Mouse (Mus musculus): ENCODE measurements around the gene Triobp. TPM values are rescaled to one million over a fixed set of nuclear protein-coding genes. Genes with fewer than 3 reads are reported as not detected.
A peak's percentile ranks its signal among the peaks of the same experiment; 100 is the strongest.

The Triobp gene
- polyA plus RNA-seq, 1 experiment from 2014 or later: 46.7 TPM

DNA sequence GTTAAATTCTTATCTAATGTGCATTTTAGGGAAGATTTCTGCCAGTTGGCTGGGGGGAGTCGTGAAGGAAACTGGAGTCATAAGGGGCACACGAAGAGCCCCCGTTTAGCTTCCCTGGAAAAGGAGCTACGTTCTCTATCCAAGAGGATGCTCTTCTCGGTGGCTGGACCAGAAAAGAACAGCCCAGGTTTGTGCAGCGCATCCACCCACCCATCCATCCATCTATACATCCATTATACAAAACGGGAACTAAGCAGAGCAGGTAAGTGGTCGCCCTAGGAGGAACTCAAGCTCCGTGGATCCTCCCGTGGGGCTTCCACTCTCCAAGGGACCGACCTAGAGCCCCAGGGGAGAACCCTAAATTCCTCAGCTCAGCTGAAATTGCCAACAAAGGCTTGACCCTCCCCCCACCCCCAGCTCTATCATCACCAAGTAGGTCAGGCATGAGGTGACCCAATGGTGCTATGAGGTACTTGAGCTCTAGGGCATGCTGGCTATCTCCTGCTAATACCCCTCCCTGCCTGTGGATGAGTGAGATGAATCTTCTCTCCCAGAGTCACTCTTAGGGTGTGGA, 715 bp downstream of the Triobp start:
- DNase-seq (ENCODE audit: low spot score): peak; percentile 43
- H3K4me1 ChIP-seq: peaks cover 27% of the 10 kb centered on the region
- H3K9me3 ChIP-seq: no peaks in the 10 kb centered on the region
- H3K27me3 ChIP-seq (replicated peaks; ENCODE audit: low read depth, poor library complexity, severe bottlenecking): peaks cover 15% of the 10 kb centered on the region
- H3K4me3 ChIP-seq: peak overlapping the region; percentile 66
- H3K27ac ChIP-seq (replicated peaks): peak overlapping the region; percentile 88
- 7% methylated on average over 11 of the region's 11 CpGs for WGBS
- peaks cover 29% of the 10 kb centered on the region for H3K36me3 ChIP-seq (replicated peaks)

DNA sequence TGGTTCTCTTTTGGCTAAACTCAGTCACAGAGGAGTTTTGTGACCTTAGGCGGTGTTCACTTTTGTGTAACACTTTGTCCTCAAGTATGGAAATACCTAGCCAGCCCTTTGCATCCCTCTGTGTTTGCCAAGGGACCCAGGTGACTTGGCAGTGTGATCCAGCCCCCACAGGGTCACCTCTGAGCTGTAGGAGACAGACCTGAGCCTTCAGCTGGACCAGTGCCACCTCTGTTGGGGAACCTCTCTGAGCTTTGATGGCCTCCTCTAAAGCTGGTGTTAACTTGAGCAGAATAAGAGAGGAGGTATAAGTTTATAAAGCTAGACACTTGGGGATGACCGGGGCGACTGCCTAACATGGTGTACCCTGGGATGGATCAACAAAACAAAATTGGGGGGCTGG, 1.4 kb downstream of the Triobp start:
- peaks cover 36% of the 10 kb centered on the region for H3K36me3 ChIP-seq (replicated peaks)
- H3K27ac ChIP-seq (replicated peaks): 0 out of 2 replicates have a peak overlapping the region, but pooled peaks have one; percentile 40
- peak overlapping the region; percentile 66 for H3K4me3 ChIP-seq
- peaks cover 24% of the 10 kb centered on the region for H3K4me1 ChIP-seq
- peaks cover 15% of the 10 kb centered on the region for H3K27me3 ChIP-seq (replicated peaks; ENCODE audit: low read depth, poor library complexity, severe bottlenecking)
- no peaks in the 10 kb centered on the region for H3K9me3 ChIP-seq
- DNase-seq (ENCODE audit: low spot score): no peak
- WGBS: 98% methylated on average over 3 of the region's 3 CpGs

DNA sequence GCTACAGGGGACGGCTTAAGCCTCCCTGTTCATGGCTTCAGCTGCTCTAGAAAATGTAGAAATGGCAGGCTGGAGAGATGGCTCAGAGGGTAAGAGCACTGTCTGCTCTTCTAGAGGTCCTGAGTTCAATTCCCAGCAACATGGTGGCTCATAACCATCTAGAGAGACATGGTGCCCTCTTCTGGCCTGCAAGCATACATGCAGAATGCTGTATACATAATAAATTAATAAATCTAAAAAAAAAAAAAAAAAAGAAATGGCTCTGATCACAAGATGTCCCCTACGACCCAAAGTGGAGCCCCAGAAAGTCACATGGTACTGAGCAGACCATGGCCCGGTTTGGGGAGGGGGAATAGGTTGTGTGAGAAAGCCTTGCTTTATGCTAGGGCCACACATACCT, 8.1 kb downstream of the Triobp start:
- DNase-seq (ENCODE audit: low spot score): no peak
- no peaks in the 10 kb centered on the region for H3K27me3 ChIP-seq (replicated peaks; ENCODE audit: low read depth, poor library complexity, severe bottlenecking)
- H3K36me3 ChIP-seq (replicated peaks): peaks cover 88% of the 10 kb centered on the region
- H3K27ac ChIP-seq (replicated peaks): no peak overlapping the region
- WGBS: 78% methylated on average over 3 of the region's 3 CpGs
- H3K4me3 ChIP-seq: no peak overlapping the region
- no peaks in the 10 kb centered on the region for H3K9me3 ChIP-seq
- peaks cover 15% of the 10 kb centered on the region for H3K4me1 ChIP-seq

DNA sequence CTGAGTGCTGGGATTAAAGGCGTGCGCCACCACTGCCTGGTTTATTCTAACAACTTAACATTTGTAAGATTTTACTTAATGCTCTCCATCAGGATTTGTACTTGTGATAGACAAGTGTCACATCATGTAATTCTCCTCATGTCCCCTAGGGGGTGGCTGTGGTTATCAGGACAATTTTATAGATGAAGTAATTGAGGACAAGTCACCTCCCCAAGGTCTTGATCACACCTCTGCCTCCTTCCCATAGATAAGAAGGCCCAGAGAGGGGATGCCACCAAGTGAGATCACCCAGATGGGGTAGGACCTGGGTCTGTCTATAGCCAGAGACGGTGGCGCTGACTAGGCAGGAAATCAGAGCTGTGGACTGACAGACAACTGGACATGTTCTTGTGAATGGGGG, 8.8 kb downstream of the Triobp start:
- Histone ChIP-seq H3K36me3 (replicated peaks) (peaks cover 88% of the 10 kb centered on the region), H3K9me3 (no peaks in the 10 kb centered on the region), H3K27me3 (replicated peaks; ENCODE audit: low read depth, poor library complexity, severe bottlenecking) (no peaks in the 10 kb centered on the region), H3K4me3 (no peak overlapping the region), H3K27ac (replicated peaks) (0 out of 2 replicates have a peak overlapping the region, but pooled peaks have one; percentile 67), H3K4me1 (peaks cover 15% of the 10 kb centered on the region)
- 90% methylated on average over 4 of the region's 4 CpGs for WGBS
- DNase-seq (ENCODE audit: low spot score): no peak

DNA sequence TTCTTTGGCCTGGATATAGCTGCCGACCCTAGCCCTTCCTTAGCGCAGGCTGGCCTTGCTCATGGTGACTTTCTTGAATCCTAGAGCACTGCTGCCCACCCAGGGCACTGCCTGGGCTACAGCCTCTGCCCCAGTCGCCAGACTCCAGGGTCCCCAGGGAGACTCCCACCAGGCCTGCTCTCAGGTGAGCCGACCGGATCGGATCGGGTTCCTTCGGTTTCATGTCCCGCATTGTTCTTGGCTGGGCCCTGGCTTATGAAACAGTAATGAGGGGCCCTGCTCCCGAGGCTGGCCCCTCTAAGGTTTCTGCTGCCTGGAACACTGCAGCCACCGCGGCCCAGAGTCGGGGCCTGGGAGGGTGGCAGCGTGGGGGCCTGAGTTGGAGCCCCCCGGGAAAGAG, 9.5 kb downstream of the Triobp start:
- no peaks in the 10 kb centered on the region for H3K9me3 ChIP-seq
- H3K27me3 ChIP-seq (replicated peaks; ENCODE audit: low read depth, poor library complexity, severe bottlenecking): no peaks in the 10 kb centered on the region
- 0 out of 2 replicates have a peak overlapping the region, but pooled peaks have one; percentile 8 for H3K4me3 ChIP-seq
- DNase-seq (ENCODE audit: low spot score): no peak
- WGBS: 75% methylated on average over 15 of the region's 15 CpGs
- peak overlapping the region; percentile 67 for H3K27ac ChIP-seq (replicated peaks)
- H3K36me3 ChIP-seq (replicated peaks): peaks cover 88% of the 10 kb centered on the region
- peaks cover 15% of the 10 kb centered on the region for H3K4me1 ChIP-seq

DNA sequence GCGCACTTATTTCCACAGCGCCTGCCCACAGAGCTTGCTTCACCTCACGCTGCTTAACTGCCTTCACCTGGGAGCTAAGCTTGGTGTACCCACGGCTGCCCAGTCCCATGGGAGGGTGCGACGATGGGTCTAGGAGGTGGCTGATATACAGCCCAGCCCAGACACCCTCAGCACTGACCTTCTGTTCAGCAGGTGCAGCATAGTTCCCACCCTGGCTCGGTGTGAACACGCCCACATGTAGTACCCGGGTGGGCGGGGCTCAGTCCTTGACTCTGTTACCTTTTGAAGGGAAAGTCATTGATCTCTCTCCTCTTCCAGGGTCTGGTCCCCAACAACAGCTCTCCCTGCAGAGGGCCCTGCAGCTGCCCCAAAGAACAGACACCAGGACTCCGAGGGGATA, 12.0 kb downstream of the Triobp start:
- DNase-seq (ENCODE audit: low spot score): no peak
- Histone ChIP-seq H3K4me3 (no peak overlapping the region), H3K27me3 (replicated peaks; ENCODE audit: low read depth, poor library complexity, severe bottlenecking) (no peaks in the 10 kb centered on the region), H3K36me3 (replicated peaks) (peaks cover 86% of the 10 kb centered on the region), H3K9me3 (no peaks in the 10 kb centered on the region), H3K4me1 (peaks cover 22% of the 10 kb centered on the region), H3K27ac (replicated peaks) (no peak overlapping the region)
- WGBS: 93% methylated on average over 11 of the region's 11 CpGs

DNA sequence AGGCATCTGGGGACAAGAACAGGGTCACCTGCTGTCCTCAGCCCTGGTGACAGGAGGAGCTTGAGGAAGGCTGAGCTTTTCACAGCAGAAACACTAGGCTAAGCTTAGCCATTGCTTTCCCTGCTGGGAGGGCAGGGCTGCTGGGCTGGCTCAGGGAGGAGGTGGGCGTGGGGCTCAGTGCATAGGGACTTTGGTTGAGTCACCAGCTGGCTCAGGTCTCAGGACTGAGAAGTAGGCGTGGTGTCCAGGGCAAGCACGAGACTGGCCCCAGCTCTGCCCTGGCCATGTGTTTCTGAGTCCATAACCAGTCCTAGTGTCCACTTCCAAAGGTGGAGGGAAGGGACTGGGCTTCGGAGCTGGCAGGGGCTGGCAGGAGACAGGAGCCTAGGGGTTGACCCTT, 12.6 kb downstream of the Triobp start:
- Histone ChIP-seq H3K27me3 (replicated peaks; ENCODE audit: low read depth, poor library complexity, severe bottlenecking) (no peaks in the 10 kb centered on the region), H3K4me3 (no peak overlapping the region), H3K36me3 (replicated peaks) (peaks cover 85% of the 10 kb centered on the region), H3K9me3 (no peaks in the 10 kb centered on the region), H3K4me1 (peaks cover 22% of the 10 kb centered on the region), H3K27ac (replicated peaks) (no peak overlapping the region)
- no peak for DNase-seq (ENCODE audit: low spot score)
- 85% methylated on average over 4 of the region's 4 CpGs for WGBS

DNA sequence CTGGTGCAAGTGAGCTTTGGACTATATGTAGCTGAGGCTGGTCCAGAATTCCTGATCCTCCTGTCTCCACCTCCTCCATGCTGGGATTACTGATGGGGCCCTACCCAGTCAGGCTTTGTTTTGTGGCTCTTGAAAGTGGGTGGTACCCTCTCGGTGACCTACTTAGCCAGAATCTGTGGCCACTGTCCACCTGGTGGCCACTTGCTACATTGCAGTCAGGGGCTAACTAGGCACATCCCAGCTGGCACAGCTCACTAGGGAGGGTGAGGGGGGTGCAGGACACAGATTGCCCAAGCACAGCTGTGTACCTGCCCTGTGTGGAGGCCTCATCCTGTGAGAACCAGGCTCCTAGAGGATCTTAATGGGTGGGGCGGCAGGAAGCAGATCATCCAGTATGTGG, 15.4 kb downstream of the Triobp start:
- Histone ChIP-seq H3K4me3 (no peak overlapping the region), H3K27ac (replicated peaks) (peak overlapping the region; percentile 57; the same call in 1 of the 2 replicates), H3K27me3 (replicated peaks; ENCODE audit: low read depth, poor library complexity, severe bottlenecking) (no peaks in the 10 kb centered on the region), H3K36me3 (replicated peaks) (peaks cover 95% of the 10 kb centered on the region), H3K4me1 (peaks cover 9% of the 10 kb centered on the region), H3K9me3 (no peaks in the 10 kb centered on the region)
- peak; percentile 69 for DNase-seq (ENCODE audit: low spot score)
- 37% methylated on average over 2 of the region's 2 CpGs for WGBS

DNA sequence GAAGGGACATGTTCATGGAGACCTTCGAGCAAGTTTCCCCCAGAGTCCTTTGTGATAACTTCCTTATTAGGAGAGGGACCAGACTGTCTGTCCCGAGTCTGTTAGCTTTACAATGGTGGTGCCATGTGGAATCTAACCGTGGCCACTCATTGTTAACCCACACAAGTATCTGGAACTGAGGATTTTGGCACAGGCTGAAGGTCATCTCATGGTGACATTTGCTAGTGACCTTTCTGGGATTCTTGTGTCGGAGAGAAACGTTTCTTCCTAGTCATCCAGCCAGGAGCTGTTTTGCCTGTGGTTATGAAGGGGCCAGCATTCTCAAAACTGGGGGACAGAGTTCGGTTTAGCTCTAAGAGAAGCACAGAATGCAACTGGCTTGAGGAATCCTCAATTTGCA, 24.1 kb downstream of the Triobp start:
- DNase-seq (ENCODE audit: low spot score): no peak
- no peaks in the 10 kb centered on the region for H3K9me3 ChIP-seq
- H3K27me3 ChIP-seq (replicated peaks; ENCODE audit: low read depth, poor library complexity, severe bottlenecking): no peaks in the 10 kb centered on the region
- H3K4me3 ChIP-seq: no peak overlapping the region
- peaks cover 62% of the 10 kb centered on the region for H3K36me3 ChIP-seq (replicated peaks)
- H3K4me1 ChIP-seq: peaks cover 8% of the 10 kb centered on the region; the same call in 1 of the 2 replicates
- WGBS: 76% methylated on average over 6 of the region's 6 CpGs
- no peak overlapping the region for H3K27ac ChIP-seq (replicated peaks)

DNA sequence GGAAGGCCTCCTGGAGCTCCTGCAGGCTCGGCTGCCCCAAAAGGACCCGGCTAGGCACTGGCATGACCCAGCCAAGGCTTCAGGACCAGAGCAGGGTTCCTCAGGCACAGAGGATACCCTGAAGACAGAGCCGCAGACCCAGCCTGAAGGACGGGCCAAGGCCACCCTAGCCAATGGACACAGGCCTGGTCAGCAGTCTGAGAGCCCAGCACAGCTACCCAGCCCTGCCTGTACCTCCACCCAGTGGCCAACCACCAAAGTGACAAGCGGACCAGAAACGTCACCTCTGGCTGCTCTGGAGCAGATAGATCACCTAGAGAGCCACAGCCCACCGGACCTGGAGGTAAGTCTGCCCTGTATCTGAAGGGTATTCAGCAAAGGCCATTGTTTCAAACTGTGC, 26.4 kb downstream of the Triobp start:
- no peaks in the 10 kb centered on the region for H3K9me3 ChIP-seq
- H3K4me1 ChIP-seq: peaks cover 27% of the 10 kb centered on the region
- no peaks in the 10 kb centered on the region for H3K27me3 ChIP-seq (replicated peaks; ENCODE audit: low read depth, poor library complexity, severe bottlenecking)
- H3K27ac ChIP-seq (replicated peaks): 0 out of 2 replicates have a peak overlapping the region, but pooled peaks have one; percentile 4
- DNase-seq (ENCODE audit: low spot score): no peak
- WGBS: 72% methylated on average over 7 of the region's 7 CpGs
- 0 out of 2 replicates have a peak overlapping the region, but pooled peaks have one; percentile 8 for H3K4me3 ChIP-seq
- H3K36me3 ChIP-seq (replicated peaks): peaks cover 43% of the 10 kb centered on the region

DNA sequence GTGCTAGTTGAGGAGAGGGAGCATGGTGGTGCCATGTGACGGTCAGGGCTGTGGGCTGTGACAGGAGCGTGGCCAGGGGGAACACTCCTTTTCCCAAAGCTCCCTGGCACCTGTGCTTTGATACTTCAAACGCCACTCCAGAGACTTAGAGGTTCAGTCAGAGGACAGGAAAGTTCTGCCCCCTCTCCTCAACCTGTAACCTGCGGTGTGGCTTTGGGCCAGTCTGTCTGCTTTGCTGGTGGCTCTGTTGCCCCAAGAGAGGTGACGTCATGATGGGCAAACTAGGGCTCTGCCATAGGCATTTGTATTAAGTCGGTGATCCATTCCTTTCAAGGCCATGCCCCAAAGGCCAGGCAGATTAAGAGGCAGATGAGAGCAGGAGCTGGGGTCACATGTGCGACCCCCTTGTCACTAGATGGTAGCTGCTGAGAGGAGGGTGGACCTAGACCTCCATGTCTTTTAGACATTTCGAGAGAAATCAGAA, 30.2 kb downstream of the Triobp start:
- H3K27me3 ChIP-seq (replicated peaks; ENCODE audit: low read depth, poor library complexity, severe bottlenecking): no peaks in the 10 kb centered on the region
- DNase-seq (ENCODE audit: low spot score): no peak
- WGBS: 91% methylated on average over 8 of the region's 8 CpGs
- H3K4me3 ChIP-seq: no peak overlapping the region
- H3K27ac ChIP-seq (replicated peaks): no peak overlapping the region
- peaks cover 35% of the 10 kb centered on the region for H3K36me3 ChIP-seq (replicated peaks)
- no peaks in the 10 kb centered on the region for H3K9me3 ChIP-seq
- peaks cover 50% of the 10 kb centered on the region for H3K4me1 ChIP-seq

DNA sequence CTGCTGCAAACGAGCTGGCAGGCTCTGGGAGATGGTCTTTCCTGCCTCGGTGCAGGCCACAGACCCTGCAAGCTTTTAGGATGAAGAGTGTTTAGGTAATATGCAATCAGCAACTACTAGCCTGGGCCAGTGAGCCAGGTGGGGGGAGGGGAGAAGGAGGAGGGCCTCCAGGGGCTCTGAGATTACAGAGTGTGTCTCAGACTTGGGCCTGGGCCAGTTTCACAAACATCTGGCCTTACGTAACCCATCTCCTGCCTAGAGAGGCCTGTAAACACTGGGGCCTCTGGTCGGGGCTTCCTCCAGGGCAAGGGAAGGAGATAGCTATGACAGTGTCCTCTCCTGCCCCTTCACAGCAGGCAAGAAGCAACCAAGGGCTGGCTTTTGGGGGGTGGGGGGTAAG, 31.4 kb downstream of the Triobp start:
- Histone ChIP-seq H3K4me3 (peak overlapping the region; percentile 26; the same call in 1 of the 2 replicates), H3K36me3 (replicated peaks) (peaks cover 25% of the 10 kb centered on the region), H3K27ac (replicated peaks) (peak overlapping the region; percentile 81), H3K27me3 (replicated peaks; ENCODE audit: low read depth, poor library complexity, severe bottlenecking) (no peaks in the 10 kb centered on the region), H3K9me3 (no peaks in the 10 kb centered on the region), H3K4me1 (peaks cover 53% of the 10 kb centered on the region)
- DNase-seq (ENCODE audit: low spot score): peak; percentile 76
- WGBS: 19% methylated on average over 4 of the region's 4 CpGs

DNA sequence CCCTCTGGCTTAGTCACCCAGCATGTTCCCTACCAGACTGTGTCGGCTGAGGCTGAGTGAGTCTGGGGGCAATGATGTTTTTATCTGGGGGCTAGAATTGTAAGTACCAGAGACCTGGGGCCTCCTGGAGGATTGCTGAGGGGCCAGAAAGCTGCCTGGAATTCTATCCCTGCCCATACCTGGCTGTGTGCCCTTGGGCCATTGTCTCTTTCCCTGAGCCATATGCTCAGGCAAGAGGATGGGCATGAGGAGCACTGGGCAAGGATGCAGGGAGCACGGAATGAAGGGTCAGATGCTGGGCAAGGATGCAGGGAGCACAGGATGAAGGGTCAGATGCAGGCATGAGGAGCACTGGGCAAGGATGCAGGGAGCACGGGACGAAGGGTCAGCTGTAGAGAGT, 32.6 kb downstream of the Triobp start:
- Histone ChIP-seq H3K36me3 (replicated peaks) (peaks cover 13% of the 10 kb centered on the region), H3K4me1 (peaks cover 64% of the 10 kb centered on the region), H3K27ac (replicated peaks) (peak overlapping the region; percentile 81; the same call in 1 of the 2 replicates), H3K4me3 (no peak overlapping the region), H3K27me3 (replicated peaks; ENCODE audit: low read depth, poor library complexity, severe bottlenecking) (no peaks in the 10 kb centered on the region), H3K9me3 (no peaks in the 10 kb centered on the region)
- DNase-seq (ENCODE audit: low spot score): no peak
- 90% methylated on average over 4 of the region's 4 CpGs for WGBS

Data from embryonic facial prominence, embryonic 10.5 days (tissue).